23 mouse cellular contexts compared by ENCODE assay signal in genomic region chr6:37913525-37913924, GRCm38 (mm10). TPM values are rescaled to one million over a fixed set of nuclear protein-coding genes. Genes with fewer than 3 reads are reported as not detected.
DNase-seq lines count a peak whose midpoint lies in the region; ATAC-seq and TF ChIP-seq lines count a peak whose summit lies in the region.
"Had no signal": no experiment of that assay in that cellular context is flagged by ENCODE, and none has a peak within 500 bp of the region (broad histone marks: within the 10 kb centered on the region; RNA-seq: fewer than 3 reads in every experiment).

No protein-coding gene starts in this region.

- H3K9ac ChIP-seq in intestine, embryonic 14.5 days (ENCODE audit: low read length): no peak overlapping the region
- H3K9ac ChIP-seq in intestine, postnatal 0 days (ENCODE audit: low read depth, low read length): no peak overlapping the region
- no peak overlapping the region for H3K9ac ChIP-seq in midbrain, embryonic 11.5 days (ENCODE audit: low read length)
- no peak overlapping the region for H3K9ac ChIP-seq in midbrain, embryonic 14.5 days (replicated peaks; ENCODE audit: low read length)
- H3K9ac ChIP-seq in intestine, embryonic 15.5 days: no peak overlapping the region
- H3K9ac ChIP-seq: embryonic facial prominence, embryonic 13.5 days; forebrain, embryonic 13.5 days; forebrain, postnatal 0 days; hindbrain, embryonic 12.5 days had no signal

- H3K27me3 ChIP-seq in intestine, embryonic 14.5 days (replicated peaks; ENCODE audit: control insufficient read depth, insufficient read depth, low read length): no peaks in the 10 kb centered on the region
- H3K27me3 ChIP-seq in intestine, postnatal 0 days (replicated peaks; ENCODE audit: control insufficient read depth, insufficient read depth, low read length): no peaks in the 10 kb centered on the region
- no peaks in the 10 kb centered on the region for H3K27me3 ChIP-seq in midbrain, embryonic 11.5 days (ENCODE audit: control insufficient read depth, insufficient read depth, low read length)
- no peaks in the 10 kb centered on the region for H3K27me3 ChIP-seq in midbrain, embryonic 14.5 days (ENCODE audit: control insufficient read depth, insufficient read depth, low read length)
- H3K27me3 ChIP-seq in intestine, embryonic 15.5 days (replicated peaks): no peaks in the 10 kb centered on the region
- H3K27me3 ChIP-seq: embryonic facial prominence, embryonic 13.5 days; forebrain, embryonic 13.5 days; hindbrain, embryonic 12.5 days had no signal

- H3K36me3 ChIP-seq in intestine, embryonic 14.5 days (ENCODE audit: control insufficient read depth, insufficient read depth, low read length): peaks cover 29% of the 10 kb centered on the region
- H3K36me3 ChIP-seq in intestine, postnatal 0 days (ENCODE audit: control insufficient read depth, insufficient read depth): peaks cover 24% of the 10 kb centered on the region
- no peaks in the 10 kb centered on the region; the same call in 1 of the 2 replicates for H3K36me3 ChIP-seq in midbrain, embryonic 11.5 days (ENCODE audit: control insufficient read depth, insufficient read depth, low read length)
- peaks cover 28% of the 10 kb centered on the region for H3K36me3 ChIP-seq in midbrain, embryonic 14.5 days (ENCODE audit: control insufficient read depth, insufficient read depth, low read length)
- peaks cover 7% of the 10 kb centered on the region for H3K36me3 ChIP-seq in intestine, embryonic 15.5 days

- H3K4me3 ChIP-seq in intestine, embryonic 14.5 days (ENCODE audit: low read depth, low read length): no peak overlapping the region
- no peak overlapping the region for H3K4me3 ChIP-seq in intestine, postnatal 0 days (ENCODE audit: low read depth, low read length)
- no peak overlapping the region for H3K4me3 ChIP-seq in midbrain, embryonic 11.5 days (ENCODE audit: low read depth, low read length)
- H3K4me3 ChIP-seq in midbrain, embryonic 14.5 days (replicated peaks; ENCODE audit: low read depth, low read length): no peak overlapping the region
- no peak overlapping the region for H3K4me3 ChIP-seq in intestine, embryonic 15.5 days (replicated peaks)
- H3K4me3 ChIP-seq: embryonic facial prominence, embryonic 13.5 days; forebrain, embryonic 13.5 days; heart, embryonic 10.5 days; hindbrain, embryonic 12.5 days had no signal

- 0 out of 2 replicates have a peak, but pooled peaks have one; percentile 36 for ATAC-seq in intestine, embryonic 14.5 days (replicated peaks; ENCODE audit: low FRiP score, low TSS enrichment, low read depth)
- ATAC-seq in intestine, postnatal 0 days: no peak
- ATAC-seq in midbrain, embryonic 11.5 days (ENCODE audit: low FRiP score): no peak
- ATAC-seq in midbrain, embryonic 14.5 days (ENCODE audit: low FRiP score, low TSS enrichment): no peak
- peak; percentile 87 for ATAC-seq in intestine, embryonic 15.5 days
- no peak for ATAC-seq in erythroid progenitor cell, adult 5-6 weeks (replicated peaks; ENCODE audit: low FRiP score, poor library complexity, severe bottlenecking)
- ATAC-seq: activated CD4-positive, CD25-positive, alpha-beta regulatory T cell, adult 4 months; forebrain, embryonic 13.5 days; forebrain, postnatal 0 days; hindbrain, embryonic 16.5 days; inflammation-experienced regulatory T-cells, adult 6 months had no signal

- H3K4me2 ChIP-seq in intestine, embryonic 14.5 days (ENCODE audit: low read length): no peak overlapping the region
- no peak overlapping the region for H3K4me2 ChIP-seq in intestine, postnatal 0 days (replicated peaks; ENCODE audit: low read depth)
- no peak overlapping the region for H3K4me2 ChIP-seq in midbrain, embryonic 11.5 days
- no peak overlapping the region for H3K4me2 ChIP-seq in midbrain, embryonic 14.5 days (ENCODE audit: low read length)
- H3K4me2 ChIP-seq in intestine, embryonic 15.5 days (replicated peaks): no peak overlapping the region
- H3K4me2 ChIP-seq: embryonic facial prominence, embryonic 13.5 days; forebrain, embryonic 13.5 days; hindbrain, embryonic 12.5 days had no signal

- TF ChIP-seq CTCF in intestine, postnatal 0 days (IDR thresholded peaks at IDR 0.05; ENCODE audit: low read depth): no peak

- 86% methylated on average over 2 of the region's 2 CpGs for WGBS in intestine, embryonic 14.5 days
- 49% methylated on average over 2 of the region's 2 CpGs for WGBS in intestine, postnatal 0 days
- 87% methylated on average over 2 of the region's 2 CpGs for WGBS in midbrain, embryonic 11.5 days
- WGBS in midbrain, embryonic 14.5 days: 87% methylated on average over 2 of the region's 2 CpGs
- WGBS in intestine, embryonic 15.5 days: 70% methylated on average over 2 of the region's 2 CpGs

- DNase-seq in intestine, embryonic 14.5 days (ENCODE audit: low spot score): no peak
- DNase-seq in midbrain, embryonic 11.5 days (ENCODE audit: low spot score, missing footprints): peak; percentile 2
- DNase-seq in midbrain, embryonic 14.5 days: no peak
- no peak for DNase-seq in layer of hippocampus, adult 9-10 months (ENCODE audit: low spot score)
- DNase-seq: adrenal gland, postnatal 25 days; cerebellum, adult 18-20 months; cerebellum, adult 9-11 months; cerebellum, postnatal 36 days; forebrain, postnatal 0 days; gastrocnemius, postnatal 14 days; heart, adult 11 months; heart, postnatal 10 days; heart, postnatal 4 days had no signal

- H3K9me3 ChIP-seq in intestine, embryonic 14.5 days (ENCODE audit: control insufficient read depth, low read length): 0 out of 2 replicates have a peak, but pooled peaks cover 4% of the 10 kb centered on the region
- H3K9me3 ChIP-seq in intestine, postnatal 0 days (ENCODE audit: control insufficient read depth): no peaks in the 10 kb centered on the region
- H3K9me3 ChIP-seq in midbrain, embryonic 11.5 days (ENCODE audit: control insufficient read depth, low read length): no peaks in the 10 kb centered on the region
- no peaks in the 10 kb centered on the region; the same call in 1 of the 2 replicates for H3K9me3 ChIP-seq in midbrain, embryonic 14.5 days (ENCODE audit: control insufficient read depth, low read length)
- H3K9me3 ChIP-seq in intestine, embryonic 15.5 days: no peaks in the 10 kb centered on the region
- H3K9me3 ChIP-seq: embryonic facial prominence, embryonic 13.5 days; forebrain, embryonic 13.5 days; heart, embryonic 10.5 days; hindbrain, embryonic 12.5 days had no signal

- H3K4me1 ChIP-seq in intestine, embryonic 14.5 days (replicated peaks; ENCODE audit: control insufficient read depth, insufficient read depth, low read length): no peaks in the 10 kb centered on the region
- no peaks in the 10 kb centered on the region for H3K4me1 ChIP-seq in intestine, postnatal 0 days (replicated peaks; ENCODE audit: control insufficient read depth, insufficient read depth, low read length)
- no peaks in the 10 kb centered on the region for H3K4me1 ChIP-seq in midbrain, embryonic 11.5 days (ENCODE audit: control insufficient read depth, insufficient read depth, low read length)
- no peaks in the 10 kb centered on the region for H3K4me1 ChIP-seq in midbrain, embryonic 14.5 days (ENCODE audit: control insufficient read depth, insufficient read depth, low read length)
- no peaks in the 10 kb centered on the region for H3K4me1 ChIP-seq in intestine, embryonic 15.5 days (replicated peaks)
- H3K4me1 ChIP-seq: embryonic facial prominence, embryonic 13.5 days; forebrain, embryonic 13.5 days; heart, embryonic 10.5 days; hindbrain, embryonic 12.5 days had no signal

- no peak overlapping the region for H3K27ac ChIP-seq in intestine, embryonic 14.5 days (ENCODE audit: low read depth)
- no peak overlapping the region for H3K27ac ChIP-seq in intestine, postnatal 0 days (ENCODE audit: low read depth, low read length)
- H3K27ac ChIP-seq in midbrain, embryonic 11.5 days (ENCODE audit: low read depth, low read length): no peak overlapping the region
- H3K27ac ChIP-seq in midbrain, embryonic 14.5 days (replicated peaks; ENCODE audit: low read depth, low read length): no peak overlapping the region
- H3K27ac ChIP-seq in intestine, embryonic 15.5 days: no peak overlapping the region
- H3K27ac ChIP-seq: embryonic facial prominence, embryonic 13.5 days; forebrain, embryonic 13.5 days; heart, embryonic 10.5 days; hindbrain, embryonic 12.5 days had no signal

RNA-seq across cellular contexts. Expression of gene Trim24, which starts 42.9 kb away (rescaled TPM):
- polyA plus RNA-seq in intestine, embryonic 14.5 days (2014; fragmentation: Nextera tagmentation; extraction: Ambion mirVana): 19.6 and 19.7 TPM in 2 replicates
- 5.3 and 6.1 TPM in 2 replicates for polyA plus RNA-seq in intestine, postnatal 0 days (2015; fragmentation: Nextera tagmentation; extraction: Ambion mirVana)
- 45.5 and 47.0 TPM in 2 replicates for polyA plus RNA-seq in midbrain, embryonic 11.5 days (2014; fragmentation: Nextera tagmentation; extraction: Ambion mirVana)
- 34.0 and 43.5 TPM in 2 replicates for polyA plus RNA-seq in midbrain, embryonic 14.5 days (2014; fragmentation: Nextera tagmentation; extraction: Ambion mirVana)
- 9.0 and 9.3 TPM in 2 replicates for polyA plus RNA-seq in intestine, embryonic 15.5 days (2015; fragmentation: Nextera tagmentation; extraction: Ambion mirVana)
- total RNA-seq in erythroid progenitor cell, adult 5-6 weeks (2015; ENCODE audit: low replicate concordance): 38.6 and 48.6 TPM in 2 replicates
- 38.4 and 41.3 TPM in 2 replicates for total RNA-seq in erythroid progenitor cell, adult 5-6 weeks (2017; ENCODE audit: low replicate concordance)

Comparison
In these comparisons a context has a peak if more than half of its experiments do, and no peak if none do; other contexts are left out.
1. ATAC-seq: peak in intestine, embryonic 14.5 days (single experiment) and intestine, embryonic 15.5 days (single experiment); none in intestine, postnatal 0 days (single experiment), midbrain, embryonic 11.5 days (single experiment), midbrain, embryonic 14.5 days (single experiment) and erythroid progenitor cell, adult 5-6 weeks (single experiment).